Mouse (Mus musculus) C2C12 (cell line): ENCODE results near the gene Pradc1.

Experiments used
- CEBPB ChIP-seq: IDR thresholded peaks from one replicate; pipeline ENCODE4 v1.6.1; 2011; ENCODE audit warnings: low read depth, mild to moderate bottlenecking, control low read depth, moderate library complexity
- CTCF ChIP-seq: IDR thresholded peaks from one replicate; pipeline ENCODE4 v1.5.1; 2011; ENCODE audit not compliant: control insufficient read depth, insufficient read depth, insufficient read length
- MAX ChIP-seq: IDR thresholded peaks from one replicate; pipeline ENCODE4 v1.6.1; 2011; ENCODE audit warnings: mild to moderate bottlenecking, control low read depth
- MYOG ChIP-seq: IDR thresholded peaks from one replicate; pipeline ENCODE4 v1.6.1; 2011; ENCODE audit not compliant: control insufficient read depth, insufficient read length; ENCODE audit errors: extremely low read depth
- USF1 ChIP-seq: IDR thresholded peaks from one replicate; pipeline ENCODE4 v1.6.1; 2011; ENCODE audit warnings: low read depth, mild to moderate bottlenecking, control low read depth, moderate library complexity

GRCm38 (mm10) chr6:85498147-85498546 is 46.4 kb upstream of the Pradc1 start:
- TF ChIP-seq MAX: no peak
- no peak for TF ChIP-seq CTCF
- no peak for TF ChIP-seq USF1
- no peak for TF ChIP-seq MYOG
- TF ChIP-seq CEBPB: no peak
